Mouse (Mus musculus): Measurements from ENCODE around the gene Pid1.

DNA sequence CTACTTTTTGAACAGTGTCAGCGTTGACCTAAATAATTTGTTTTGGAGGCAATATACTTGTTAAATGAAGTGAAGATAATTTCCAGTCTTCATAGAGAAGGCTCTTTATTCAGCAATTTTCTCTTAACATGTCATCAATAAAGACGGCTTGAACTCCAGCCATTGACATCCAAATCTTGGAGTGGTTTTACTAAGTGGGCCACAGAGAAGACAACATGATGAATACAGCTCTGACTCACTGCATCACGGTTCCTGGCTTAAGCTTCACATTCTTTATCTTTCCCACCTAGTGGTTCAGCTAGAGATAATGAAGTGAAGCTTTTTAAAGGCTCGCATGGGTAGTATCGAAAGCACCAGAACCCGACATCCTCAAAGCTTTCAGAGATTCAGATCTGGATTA is 276.7 kb downstream of the Pid1 start:
- TF ChIP-seq CTCF (IDR thresholded peaks at IDR 0.05) (no peak), EP300 (IDR thresholded peaks at IDR 0.05) (no peak)

Measured in lung, postnatal 0 days (tissue).